Mouse (Mus musculus) left cerebral cortex, adult 18-20 months (tissue): ENCODE results near the gene Tnfrsf18. TPM values are rescaled to one million over a fixed set of nuclear protein-coding genes. Genes with fewer than 3 reads are reported as not detected.

Source experiments
- DNase-seq, 2 experiments: peaks; one replicate each; pipeline ENCODE4 v3.0.0; 2021 to 2022; ENCODE audit warnings: low spot score in 2 of 2, mixed read lengths in 1 of 2
- long read RNA-seq, 2 experiments: library from polyadenylated mRNA; stranded (forward); transcript quantifications; one replicate each; pipeline ENCODE4 v2.0.0; 2021
- total RNA-seq, 2 experiments: library from RNA; stranded (reverse); gene quantifications; 2 replicates each; pipeline ENCODE4 v1.2.3; 2021

Tnfrsf18 gene
- total RNA-seq = not detected
- long read RNA-seq, experiment 1 = 0 reads
- long read RNA-seq, experiment 2, partial matches to known transcripts = 0 of 1 reads
- long read RNA-seq, experiment 2, other reads (novel, unspliced or antisense) = 1 of 1 reads

DNA sequence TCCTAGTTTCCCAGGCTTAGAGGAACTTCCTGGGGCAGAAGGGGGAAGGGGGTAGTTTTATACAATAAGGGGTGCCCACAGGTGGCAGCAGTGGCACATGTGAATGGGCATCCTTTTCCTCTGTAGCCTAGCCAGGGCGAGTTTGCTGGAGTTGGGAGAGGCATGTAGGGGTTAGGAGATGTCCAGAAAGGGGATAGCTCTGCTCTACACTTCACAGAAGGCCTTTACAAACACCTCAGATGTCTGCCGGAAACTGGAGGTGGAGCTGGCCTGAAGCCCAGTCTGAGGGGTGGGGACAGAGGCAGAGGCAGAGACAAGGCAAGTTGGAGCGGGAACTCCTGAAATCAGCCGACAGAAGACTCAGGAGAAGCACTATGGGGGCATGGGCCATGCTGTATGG is at the start of gene Tnfrsf18:
Gene Tnfrsf18, plus strand, starts transcription at position 152 of the 400 bp plus-strand sequence.
- peak; percentile 69 to 79 for DNase-seq

- DNase-seq = no peak
Observed at GRCm38 (mm10) chr4:155981436-155982082, 44.4 kb upstream of the Tnfrsf18 start.

DNA sequence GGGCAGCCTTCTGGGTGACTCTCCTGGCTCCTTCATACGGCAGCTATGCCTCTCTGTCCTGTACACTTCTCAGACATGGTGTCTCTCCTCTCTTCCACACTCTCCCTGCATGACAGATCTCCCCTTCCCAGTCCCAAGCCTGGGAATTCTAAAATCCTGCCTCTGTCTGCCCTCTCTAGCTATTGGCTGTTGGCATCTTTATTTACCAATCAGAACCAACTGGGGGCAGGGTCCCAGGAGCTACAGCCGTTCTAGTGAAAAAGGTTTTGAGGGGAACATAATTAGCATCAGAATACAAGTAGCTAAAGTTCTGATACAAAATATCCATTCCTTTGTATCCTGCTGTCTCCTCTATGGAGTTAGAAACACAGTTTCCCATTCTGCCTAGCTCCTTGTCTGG is 42.2 kb upstream of the Tnfrsf18 start:
- DNase-seq = no peak

GRCm38 (mm10) chr4:155991211-155991907 is 34.6 kb upstream of the Tnfrsf18 start:
- DNase-seq = no peak

DNA sequence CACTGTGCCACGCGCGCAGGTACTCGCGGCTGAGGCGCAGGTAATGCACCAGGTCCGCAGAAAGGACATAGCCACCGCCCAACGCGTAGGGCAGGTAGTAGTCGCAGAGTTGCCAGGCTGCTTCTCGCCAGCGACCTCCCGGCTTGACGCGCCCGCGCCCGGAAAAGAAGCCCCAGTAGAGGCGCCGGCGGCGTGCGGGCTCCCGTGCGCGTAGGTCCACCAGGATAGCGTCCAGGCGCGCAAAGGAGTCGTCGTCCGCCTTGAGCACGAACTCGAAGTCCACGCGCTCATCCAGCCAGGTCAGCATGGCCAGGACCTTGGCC is 34.1 kb upstream of the Tnfrsf18 start:
- DNase-seq = no peak

GRCm38 (mm10) chr4:155992241-155992905 is 33.6 kb upstream of the Tnfrsf18 start, which contains the start of the genes B3galt6 and Sdf4:
TSS of gene B3galt6 (minus strand) at chr4:155992649.
TSS of gene Sdf4 (plus strand) at chr4:155992872.
- DNase-seq = peak; percentile 78 to 90

GRCm38 (mm10) chr4:155992906-155993547 is 32.9 kb upstream of the Tnfrsf18 start:
- DNase-seq = peak; percentile 93 to 96

DNA sequence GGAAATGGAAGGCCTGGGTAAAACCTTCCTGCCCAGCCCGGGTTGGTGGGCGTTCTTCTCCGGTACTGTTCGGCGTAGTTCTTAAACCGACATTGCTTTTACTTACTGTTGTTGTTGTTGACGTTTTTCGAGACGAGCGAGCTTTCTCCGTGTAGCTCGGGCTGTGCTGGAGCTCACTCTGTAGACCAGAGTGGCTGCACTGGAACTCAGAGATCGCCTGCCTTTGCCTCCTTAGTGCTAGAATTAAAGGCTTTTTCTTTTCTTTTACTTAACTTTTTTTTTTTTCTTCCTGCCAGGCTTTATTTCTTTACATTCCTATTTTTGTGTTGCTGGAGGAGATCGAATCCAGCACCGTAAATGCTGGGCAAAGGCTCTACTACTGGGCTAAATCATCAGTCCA is 32.4 kb upstream of the Tnfrsf18 start:
- DNase-seq = no peak

GRCm38 (mm10) chr4:156004109-156004508 is 21.9 kb upstream of the Tnfrsf18 start:
- DNase-seq = no peak

GRCm38 (mm10) chr4:156008369-156008768 is 17.6 kb upstream of the Tnfrsf18 start:
- no peak for DNase-seq

- peak; percentile 34 to 53 for DNase-seq
Observed at GRCm38 (mm10) chr4:156013637-156014036, 12.3 kb upstream of the Tnfrsf18 start, which contains the start of gene Tnfrsf4. TSS of gene Tnfrsf4 (plus strand) at chr4:156013843.

DNA sequence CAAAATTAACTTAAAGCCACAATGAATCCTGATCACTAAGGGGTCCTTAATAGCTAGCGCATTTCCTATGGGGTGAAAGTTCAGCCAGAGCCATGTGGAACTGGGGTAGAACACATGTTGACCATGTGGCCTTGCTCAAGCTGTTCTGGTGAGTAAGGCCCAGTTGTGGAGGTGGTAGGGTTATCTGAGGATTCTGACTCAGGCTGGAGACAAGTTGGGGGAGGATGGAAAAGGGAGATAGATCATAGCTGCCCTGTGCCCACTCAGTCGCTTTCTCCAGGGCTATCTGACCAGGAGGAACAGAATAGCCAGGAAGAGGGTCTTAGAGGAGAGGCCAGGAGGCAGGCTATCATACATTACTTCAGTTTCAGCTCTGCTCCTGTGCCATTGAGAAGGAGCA is 11.5 kb upstream of the Tnfrsf18 start:
- no peak for DNase-seq

DNA sequence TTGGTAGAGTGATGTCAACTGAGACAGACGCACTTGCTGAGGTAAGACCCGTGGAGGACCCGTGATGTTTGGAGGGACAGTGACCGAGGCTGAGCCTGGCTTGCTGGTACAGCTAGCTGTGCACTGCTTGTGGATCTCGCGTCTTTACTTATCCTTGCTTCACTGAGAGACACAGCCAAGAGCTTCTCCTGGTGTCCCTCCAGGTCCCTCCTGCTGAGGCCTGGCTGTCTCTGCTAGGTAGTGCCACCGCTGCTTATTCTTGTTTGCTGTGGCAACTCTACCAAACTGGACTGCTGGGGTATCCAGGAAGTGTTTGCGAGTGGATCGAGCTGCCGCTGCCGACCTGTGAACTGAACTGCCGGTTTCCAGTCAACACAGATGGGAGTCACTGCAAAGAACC is 6.2 kb upstream of the Tnfrsf18 start:
- DNase-seq = no peak

GRCm38 (mm10) chr4:156021381-156021780 is 4.6 kb upstream of the Tnfrsf18 start:
- DNase-seq = no peak

DNA sequence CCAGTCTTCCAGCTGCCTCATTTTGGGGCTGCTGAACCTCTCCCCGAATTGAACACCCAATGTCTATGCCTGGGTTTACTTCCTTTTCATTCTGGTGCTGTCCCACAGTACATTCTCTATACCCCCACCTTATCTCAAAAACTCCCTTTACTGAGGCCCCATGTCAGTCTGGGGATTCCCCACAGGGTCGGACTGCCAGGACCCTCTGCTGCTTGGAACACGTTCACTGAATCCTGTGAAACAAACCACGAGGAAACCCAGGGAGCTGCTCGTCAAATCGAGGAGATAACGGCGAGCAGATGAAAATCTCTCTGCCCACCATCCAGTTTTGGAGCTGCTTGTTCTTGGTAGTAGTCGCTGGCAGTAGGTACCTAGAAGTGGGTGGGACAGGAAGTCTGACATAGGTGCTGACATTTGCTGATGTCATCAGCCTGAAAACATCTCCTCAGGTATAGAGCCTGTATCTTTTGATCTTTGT is 4.0 kb upstream of the Tnfrsf18 start:
- DNase-seq = no peak

- no peak for DNase-seq
Observed at GRCm38 (mm10) chr4:156023520-156023919, 2.4 kb upstream of the Tnfrsf18 start.

DNA sequence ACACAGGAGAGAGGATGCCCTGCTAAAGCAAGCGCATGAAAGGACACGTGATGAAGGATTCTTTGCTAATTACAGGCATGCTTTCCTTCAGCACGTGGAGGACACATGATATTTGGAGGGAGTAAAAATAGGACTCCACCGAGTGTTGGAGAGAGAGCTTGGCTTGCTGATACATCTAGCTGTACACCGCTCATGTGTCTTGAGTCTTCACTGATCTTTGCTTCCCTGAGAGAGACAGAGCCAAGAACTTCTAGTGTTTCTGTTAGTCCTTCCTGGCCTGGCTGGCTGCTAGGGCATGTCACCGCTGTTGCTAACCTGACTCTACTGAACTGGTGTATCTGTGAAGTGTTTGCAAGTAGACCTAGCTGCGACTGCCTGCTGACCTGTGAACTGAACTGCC is 1.8 kb upstream of the Tnfrsf18 start:
- DNase-seq = no peak

DNA sequence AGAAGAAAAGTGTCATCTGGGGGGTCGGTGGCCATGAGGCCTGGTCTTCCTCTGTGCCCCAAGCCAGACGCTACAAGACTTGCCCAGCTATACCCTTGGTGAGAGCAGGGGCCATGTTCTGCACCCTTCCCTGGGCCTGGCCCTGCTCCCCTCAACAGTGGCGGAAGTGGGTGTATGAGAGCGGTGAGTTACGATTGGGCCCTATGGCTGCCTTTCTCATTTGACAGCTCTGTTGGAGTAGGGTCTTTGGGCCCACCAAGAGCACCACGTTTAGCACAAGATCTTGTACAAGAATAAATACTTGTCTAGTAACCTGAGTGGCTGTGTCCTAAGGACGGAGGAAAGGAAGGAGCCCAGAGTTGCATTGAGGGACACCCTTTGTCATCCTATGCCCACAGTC is 2.6 kb downstream of the Tnfrsf18 start:
- DNase-seq = no peak

DNA sequence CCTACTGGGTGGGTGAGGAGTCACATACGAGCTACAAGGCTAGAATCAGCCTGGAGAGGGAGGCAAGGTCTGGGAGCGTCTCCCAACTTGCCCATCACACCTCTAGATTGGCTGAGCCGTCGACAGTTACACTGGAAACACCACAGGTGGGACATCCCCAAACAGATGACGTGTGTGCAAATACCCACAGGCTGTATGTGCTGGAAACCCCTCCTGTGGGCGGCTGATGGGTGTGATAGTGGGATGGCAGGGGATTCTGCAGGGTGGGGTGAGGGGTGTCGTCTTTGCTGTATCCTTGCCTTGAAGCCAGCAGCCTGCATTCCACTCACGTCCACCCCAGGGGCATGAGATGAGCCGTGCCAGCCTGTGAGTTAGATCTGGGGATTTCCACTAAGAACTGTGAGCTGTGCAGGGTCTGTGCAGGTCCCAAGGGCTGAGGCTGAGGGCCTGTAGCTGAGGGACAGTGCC is 4.7 kb downstream of the Tnfrsf18 start:
- DNase-seq = no peak

- no peak for DNase-seq
Observed at GRCm38 (mm10) chr4:156031255-156031592, 5.3 kb downstream of the Tnfrsf18 start.
